Mouse (Mus musculus): ENCODE data around the gene Bag2. TPM values are rescaled to one million over a fixed set of nuclear protein-coding genes. Genes with fewer than 3 reads are reported as not detected.
"Not testable (repeated sequence)": the region's sequence is repeated elsewhere in the genome, so short reads cannot be mapped to it uniquely, and the experiment has no call there.

Bag2 gene
- polyA plus RNA-seq, 1 experiment = 41.2 TPM

DNA sequence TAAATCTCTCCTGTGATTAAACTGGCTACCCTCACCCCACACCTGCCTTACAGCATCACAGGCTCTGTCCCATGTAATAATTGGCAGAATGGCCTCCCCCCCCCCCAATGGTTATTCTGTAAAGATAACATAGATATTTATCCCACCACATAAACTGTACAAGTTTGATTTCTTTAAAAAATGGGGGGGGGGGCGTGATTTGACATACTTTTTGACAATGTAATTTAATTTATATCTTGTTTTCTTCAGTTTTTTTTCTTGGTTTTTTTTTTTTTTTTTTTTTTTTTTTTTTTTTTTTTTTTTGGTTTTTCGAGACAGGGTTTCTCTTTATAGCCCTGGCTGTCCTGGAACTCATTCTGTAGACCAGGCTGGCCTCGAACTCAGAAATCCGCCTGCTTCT is 7.9 kb downstream of the Bag2 start:
- not testable (repeated sequence) for DNase-seq (ENCODE audit: low read depth)

DNA sequence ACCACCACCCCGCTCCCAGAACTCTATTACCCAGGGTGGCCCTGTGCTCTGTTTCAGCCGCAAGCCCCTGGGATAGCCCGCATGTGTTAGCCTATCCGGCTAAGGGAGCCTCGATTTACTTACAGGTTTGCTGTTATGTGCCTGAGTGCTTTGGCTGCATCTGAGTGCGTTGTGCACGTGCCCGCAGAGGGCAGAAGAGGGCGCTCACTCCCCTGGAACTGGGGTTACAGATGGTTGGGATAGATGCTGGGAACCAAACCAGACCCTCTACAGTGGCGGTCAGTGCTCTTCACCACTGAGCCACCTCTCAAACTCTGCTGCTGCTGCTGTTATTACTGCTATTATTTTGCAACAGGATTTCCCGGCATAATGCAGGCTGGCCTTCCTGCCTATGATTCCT is 8.5 kb downstream of the Bag2 start:
- no peak for DNase-seq (ENCODE audit: low read depth)

DNA sequence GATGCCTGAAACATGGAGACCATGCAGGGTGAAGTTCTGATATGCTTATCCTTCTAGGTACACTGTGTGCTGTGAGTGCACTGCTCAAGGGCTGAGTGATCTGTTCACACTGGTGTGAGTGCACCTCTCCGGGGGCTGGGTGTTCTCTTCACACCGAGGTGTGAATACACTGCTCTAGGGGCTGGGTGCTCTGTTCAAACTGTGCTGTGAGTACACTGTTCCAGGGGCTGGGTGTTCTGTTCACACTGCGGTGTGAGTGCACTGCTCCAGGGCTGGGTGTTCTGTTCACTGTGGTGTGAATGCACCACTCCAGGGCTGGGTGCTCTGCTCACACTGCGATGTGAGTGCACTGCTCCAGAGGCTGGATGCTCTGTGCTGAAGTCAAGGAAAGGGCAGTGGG is 11.7 kb downstream of the Bag2 start:
- no peak for DNase-seq (ENCODE audit: low read depth)

DNA sequence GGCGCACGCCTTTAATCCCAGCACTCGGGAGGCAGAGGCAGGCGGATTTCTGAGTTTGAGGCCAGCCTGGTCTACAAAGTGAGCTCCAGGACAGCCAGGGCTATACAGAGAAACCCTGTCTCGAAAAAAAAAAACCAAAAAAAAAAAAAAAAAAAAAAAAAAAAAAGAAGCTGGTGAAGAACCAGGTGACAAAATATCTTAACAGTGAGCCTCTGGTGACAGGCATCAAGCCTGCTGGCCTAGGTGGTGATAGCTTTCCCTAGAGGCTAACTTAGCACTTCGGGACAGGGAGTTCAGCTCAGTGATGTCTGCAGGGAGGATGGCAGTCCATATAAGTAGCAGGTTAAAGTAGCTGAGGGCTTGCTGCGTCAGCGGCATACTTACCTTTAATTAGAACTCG is 12.8 kb downstream of the Bag2 start:
- not testable (repeated sequence) for DNase-seq (ENCODE audit: low read depth)

DNA sequence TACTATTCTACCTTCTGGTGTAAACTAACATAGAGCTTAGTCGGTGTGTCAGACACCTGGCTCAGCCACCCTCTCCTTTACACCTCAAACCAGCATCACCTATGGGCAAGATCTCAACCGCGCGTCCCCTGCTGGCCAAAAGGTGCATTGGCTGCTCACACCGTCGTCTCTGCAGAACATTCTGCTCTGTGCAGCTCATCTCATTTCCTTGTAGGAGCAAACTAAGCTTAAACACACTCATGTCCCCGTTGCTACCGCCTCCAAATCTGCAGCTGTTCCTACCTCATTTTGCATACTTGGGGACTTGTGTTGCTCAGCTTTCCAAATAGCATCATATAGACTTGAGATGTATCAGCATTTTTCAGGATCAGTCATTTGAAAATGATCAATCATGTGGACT is 14.7 kb downstream of the Bag2 start:
- DNase-seq (ENCODE audit: low read depth) = no peak

DNA sequence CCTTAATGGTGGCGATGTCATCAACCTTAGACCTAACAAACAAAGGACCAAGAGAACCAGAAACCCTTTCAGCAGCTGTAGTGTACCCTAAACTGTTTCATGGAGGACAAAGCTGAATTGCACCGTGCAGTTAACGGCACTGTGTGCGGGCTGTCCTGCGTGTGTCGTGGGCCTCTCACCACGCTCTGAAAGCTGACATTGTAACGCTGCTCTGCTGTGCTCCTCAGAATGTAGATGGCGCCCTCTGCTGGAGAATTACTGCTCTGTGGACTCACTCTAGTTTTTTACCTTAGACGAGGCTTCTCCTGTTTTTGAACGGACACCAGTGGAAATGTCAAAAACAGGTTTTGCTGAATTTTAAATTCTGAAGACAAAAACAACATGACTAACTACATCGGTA is 18.3 kb downstream of the Bag2 start:
- DNase-seq (ENCODE audit: low read depth) = no peak

DNA sequence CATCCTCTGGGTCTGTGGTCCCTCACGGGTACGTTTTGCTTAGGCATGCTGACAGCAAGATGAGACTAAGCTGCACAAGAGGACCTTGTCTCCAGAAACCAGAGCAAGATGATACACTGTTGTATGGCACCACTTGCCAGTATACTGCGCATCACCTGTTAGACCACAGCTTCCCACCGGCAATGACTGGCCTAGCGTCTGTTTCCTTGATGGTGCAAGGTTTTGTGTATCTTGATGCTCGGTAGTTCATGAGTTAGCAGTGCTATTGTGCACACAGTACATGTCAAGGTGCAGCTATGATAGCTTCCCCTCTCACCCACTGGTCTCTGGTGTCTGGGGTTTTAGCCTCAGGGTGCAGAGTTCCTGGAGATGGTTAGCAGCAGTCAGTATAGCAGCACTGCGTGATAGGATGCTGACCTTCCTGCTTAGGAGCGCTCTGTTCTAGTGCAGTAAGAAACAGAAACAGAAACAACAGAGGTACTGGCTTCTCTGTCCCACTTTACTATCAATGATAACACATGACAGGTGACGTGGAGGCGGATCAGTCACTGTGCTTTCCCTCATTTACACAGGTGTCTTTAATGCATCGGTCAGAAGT is 18.8 kb downstream of the Bag2 start:
- DNase-seq (ENCODE audit: low read depth) = no peak

DNA sequence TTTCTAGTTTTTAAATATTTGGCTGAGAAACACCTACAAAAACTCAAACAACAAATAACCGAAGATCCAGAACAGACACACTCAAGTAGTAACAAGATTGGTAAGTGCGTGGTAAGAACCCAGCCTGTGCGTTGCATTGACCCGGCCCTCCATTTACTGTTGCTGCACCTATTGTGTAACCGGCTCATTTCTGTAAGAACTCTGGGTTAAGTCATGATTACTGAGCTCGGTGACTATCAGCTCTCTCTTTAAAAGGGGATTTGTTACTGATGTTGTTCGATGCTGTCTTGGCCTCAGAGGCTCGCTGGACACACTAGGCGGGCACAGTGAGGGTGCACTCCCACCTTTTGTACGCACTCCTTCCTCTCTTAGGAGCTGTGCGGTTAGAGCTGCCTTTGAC is 19.3 kb downstream of the Bag2 start:
- DNase-seq (ENCODE audit: low read depth) = no peak

DNA sequence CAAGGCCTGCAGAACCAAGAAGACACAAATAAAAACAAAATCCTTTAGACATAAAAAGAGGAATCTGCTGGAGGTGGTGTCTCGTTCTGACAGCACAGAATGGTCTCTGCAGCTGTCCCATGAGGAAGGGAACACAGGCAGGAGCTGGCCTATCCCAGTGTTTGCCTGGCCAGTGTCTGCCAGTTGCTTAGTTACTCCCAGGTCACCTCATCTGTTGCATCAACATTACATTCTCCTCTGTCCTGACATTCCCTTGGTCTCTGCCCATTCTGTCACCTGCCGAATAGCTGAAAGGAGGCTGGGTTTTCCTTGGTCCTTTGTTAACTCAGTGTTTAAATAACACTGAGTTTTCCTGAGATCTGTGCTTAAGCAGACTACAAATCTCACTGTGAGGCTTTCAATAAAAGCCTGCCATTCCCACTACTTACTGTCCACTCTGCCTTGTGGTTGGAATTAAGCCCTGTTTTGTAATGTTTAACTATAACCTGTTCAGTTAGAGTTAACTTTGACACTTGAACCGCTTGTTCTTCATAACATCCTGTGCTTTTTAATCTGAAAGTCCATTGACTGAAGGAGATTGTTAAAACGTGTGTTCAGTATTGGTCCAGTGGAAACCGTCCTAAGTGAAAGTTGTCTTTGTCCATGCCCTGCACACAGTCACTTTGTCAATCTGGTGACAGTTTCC is 23.5 kb downstream of the Bag2 start:
- no peak for DNase-seq (ENCODE audit: low read depth)

DNA sequence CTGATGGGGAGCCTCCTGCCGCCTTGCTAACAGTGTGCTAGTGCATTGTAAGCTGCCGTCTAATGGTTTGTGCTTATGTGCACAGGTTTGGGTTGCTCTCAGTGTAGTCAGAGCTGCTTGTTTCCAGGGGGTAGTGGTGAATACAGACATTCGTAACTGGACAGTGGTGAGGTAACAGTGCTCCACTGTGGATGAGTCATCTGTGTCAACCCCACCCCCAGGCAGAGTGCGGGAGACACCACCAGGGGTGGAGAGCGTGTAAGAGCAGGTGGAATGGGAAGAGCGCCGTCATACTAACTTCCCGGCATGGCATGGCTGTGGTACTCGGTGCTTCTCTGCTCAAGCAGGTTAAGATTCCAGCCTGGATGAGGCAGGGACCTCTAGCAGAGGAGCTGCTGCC is 24.6 kb downstream of the Bag2 start:
- DNase-seq (ENCODE audit: low read depth) = no peak

DNA sequence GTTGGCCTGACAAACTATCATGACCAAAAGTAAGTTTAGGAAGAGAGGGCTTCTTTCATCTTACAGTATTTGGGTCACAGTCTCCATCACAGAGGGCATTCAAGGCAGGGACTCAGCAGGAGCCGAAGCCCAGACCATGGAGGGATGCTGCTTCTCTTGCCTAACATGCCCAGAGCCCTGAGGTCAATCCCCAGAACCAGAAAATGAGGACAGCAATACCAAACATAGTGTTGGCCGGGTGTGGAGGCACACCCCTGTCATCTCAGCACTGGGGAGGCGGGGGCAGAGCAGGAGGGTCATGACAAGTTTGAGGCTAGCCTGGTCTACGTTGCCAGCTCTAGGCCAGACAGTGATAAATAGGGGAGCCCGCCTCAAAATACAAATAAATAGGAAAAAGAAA is 32.5 kb downstream of the Bag2 start:
- DNase-seq (ENCODE audit: low read depth) = no peak

DNA sequence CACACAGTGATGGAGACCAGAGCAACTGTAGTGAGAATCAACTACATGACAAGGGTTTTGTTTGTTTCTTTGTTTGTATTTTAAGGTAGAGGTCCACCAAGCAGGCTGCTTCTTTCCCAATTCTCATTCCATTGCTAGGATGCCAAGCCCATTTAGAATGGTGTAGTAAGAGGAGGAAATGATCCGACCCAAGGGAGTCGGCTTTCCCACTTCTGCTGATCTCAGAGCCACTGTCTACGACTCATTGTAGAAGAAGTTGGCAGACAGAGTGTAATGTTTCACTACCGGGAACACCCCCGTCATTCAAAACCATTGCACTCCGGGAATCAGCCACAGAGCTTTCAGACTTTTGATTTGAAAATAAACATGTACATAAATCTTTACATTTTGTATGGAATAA is 33.1 kb downstream of the Bag2 start:
- no peak for DNase-seq (ENCODE audit: low read depth)

DNA sequence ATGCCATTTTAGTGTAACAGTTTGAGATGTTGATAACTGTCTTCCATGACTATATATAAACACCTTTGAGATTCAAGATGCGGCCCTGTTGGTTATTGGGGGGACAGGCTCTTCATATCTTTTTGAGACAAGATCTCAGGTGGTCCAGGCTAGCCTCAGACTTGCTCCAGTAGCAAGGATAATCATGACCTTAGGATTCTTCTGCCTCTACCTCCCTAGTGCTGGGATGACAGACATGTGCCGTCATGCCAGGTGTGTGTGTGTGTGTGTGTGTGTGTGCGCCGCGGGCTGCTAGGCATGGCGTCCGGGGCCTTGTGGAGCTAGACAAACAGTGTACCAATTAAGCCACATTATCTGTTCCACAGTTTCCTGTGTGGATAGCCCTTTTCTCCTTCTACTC is 36.6 kb downstream of the Bag2 start:
- DNase-seq (ENCODE audit: low read depth) = no peak

DNA sequence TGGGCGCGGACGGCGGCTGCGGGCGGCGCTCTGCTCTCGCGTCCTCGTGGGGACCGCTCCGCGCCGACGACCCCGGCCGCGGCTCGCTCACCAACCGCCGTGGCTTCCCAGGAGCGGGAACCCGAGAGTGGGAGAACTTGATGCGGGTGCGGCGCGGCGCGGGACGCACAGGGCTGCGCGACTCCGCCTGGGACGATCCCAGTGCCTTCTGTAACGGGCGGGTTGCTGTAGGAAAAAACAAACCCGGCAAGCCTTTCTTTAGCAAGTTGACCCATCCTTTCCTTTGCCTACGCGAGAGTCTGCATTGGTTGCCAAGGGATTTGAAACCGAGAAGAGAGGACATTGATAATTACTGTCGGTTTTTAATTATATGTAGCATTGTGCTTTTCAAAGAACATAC is 37.4 kb downstream of the Bag2 start:
- no peak for DNase-seq (ENCODE audit: low read depth)

DNA sequence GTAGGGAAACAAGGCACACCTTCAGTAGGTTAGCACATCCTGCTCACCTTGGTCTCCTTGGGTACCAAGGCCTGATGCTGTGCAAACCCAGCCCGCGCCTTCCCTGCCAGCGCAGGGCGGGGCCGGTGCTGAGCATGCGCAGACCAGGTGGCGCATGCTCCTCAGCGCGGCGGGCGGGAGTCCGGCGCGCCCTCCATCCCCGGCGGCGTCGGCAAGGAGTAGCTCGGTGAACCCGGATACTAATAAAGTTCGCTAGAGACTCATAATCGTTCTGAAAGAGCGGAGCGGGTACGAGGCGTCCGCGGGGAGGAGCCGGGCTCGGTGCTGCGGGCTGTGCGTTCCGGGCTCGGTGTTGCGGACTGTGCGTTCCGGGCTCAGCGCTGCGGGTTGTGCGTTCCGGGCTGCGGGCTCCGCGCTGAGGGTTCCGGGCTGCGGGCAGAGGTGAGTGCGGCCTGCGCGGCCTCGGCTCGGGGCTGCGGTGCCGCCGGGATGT is 37.8 kb downstream of the Bag2 start, which contains the start of gene Rab23:
TSS of gene Rab23 (plus strand) at position 155 of the 493 bp plus-strand sequence.
- no peak for DNase-seq (ENCODE audit: low read depth)

DNA sequence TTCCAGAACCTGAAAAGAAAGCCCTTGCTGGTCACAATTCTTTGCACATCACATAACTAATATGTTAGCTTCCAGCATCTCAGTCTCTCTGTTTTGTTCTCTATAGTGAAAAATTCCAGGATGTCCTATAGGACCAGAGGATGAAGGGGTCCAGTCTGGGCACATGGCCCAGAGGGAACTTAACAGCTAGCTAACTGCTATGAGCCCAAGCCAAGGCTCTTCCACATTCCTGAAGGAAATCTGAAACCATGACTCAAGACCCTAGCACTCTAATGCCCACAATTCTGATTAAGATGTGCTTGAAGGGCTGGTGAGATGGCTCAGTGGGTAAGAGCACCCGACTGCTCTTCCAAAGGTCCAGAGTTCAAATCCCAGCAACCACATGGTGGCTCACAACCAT is 40.0 kb downstream of the Bag2 start:
- no peak for DNase-seq (ENCODE audit: low read depth)

DNA sequence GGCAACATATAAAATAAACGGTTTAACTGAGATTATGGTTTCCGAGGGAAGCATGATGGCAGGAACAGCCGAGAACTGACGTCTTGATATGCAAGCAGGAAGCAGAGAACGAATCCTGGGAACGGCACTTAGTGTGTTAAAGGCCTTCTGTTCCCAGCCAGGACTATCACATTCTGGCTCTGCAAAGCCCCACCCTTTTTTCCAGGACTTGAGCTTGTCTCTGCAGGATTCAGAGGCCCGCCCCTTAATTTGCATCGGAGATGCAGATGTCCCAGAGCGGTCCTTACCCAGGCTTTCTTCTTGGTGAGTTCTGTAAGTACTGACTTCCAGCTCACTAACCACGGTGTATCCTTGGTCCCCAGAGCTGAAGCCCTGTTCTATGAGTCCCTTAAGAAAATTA is 42.8 kb downstream of the Bag2 start:
- no peak for DNase-seq (ENCODE audit: low read depth)

DNA sequence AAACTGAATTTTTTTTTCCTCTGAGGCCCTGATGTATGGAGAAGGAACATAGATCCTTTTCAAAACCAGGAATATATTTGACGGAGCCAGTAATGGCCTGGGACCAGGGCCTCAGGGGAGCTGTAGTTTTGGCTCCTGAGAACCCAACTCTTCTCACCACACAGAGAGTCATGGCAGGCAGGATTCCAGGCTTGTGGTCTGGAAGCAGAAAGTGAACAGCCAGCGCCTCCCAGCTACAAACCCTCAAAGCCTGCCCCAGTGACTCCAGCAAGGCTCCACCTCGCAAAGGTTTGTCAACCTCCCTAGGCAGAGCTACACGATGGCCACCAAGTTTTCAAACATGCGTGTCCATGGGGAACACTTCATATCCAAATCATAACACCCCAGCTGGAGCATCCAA is 45.6 kb downstream of the Bag2 start:
- no peak for DNase-seq (ENCODE audit: low read depth)

DNA sequence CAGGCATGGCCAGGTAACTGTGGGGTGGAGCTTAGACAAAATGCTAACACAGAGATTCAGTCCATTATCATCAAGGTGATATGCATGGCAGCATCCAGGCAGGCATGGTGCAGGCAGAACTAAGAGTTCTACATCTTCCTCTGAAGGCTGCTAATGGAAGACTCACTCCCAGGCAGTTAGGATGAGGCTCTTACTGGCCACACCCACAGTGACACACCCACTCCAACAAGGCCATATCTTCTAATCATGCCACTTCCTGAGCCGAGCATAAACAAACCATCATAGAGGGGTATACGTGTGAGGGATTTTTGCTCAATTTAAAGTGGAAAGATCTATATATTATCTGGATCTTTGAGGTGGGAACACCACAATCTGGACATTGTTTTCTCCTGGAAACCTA is 48.0 kb downstream of the Bag2 start:
- no peak for DNase-seq (ENCODE audit: low read depth)

DNA sequence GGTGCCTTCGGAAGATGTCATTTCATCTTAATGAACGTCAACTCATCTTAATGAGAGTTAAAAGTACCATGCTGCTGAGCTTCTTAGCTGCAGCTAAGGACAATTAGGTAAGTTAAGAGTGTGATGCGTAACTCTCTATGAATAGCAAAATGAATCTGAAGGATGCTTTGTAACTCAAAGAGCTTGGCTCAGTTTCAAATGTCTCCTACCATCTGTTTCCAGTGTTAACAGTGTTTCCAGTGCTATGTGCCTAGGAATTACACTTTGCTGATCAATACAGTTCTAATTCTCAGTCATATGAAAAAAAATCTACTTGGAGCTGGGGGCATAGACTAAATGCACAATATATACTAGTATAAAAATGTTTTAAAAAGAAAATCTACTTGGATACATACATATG is 56.4 kb downstream of the Bag2 start:
- DNase-seq (ENCODE audit: low read depth) = no peak

DNA sequence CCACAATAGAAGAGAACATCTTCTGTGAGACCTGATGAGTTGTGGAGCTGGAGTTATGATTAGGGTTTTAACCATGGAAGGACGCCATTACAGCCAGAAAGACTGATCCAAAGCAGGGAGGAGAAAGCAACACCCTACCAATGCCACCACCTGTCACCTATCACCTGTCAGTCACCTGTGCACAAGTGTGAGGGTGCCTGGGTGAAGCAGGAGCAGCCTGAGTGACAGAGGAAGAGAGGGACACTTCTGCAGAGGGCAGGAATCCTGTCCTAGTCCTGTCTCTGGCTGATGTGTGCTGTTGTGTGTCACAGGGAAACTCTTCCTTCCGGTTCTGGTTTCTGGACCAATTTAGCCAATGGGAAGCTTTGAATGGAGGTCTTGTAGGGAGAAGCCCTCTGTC is 61.6 kb downstream of the Bag2 start:
- DNase-seq (ENCODE audit: low read depth) = no peak

Measured in gonadal fat pad, adult 2 months (tissue).